Mouse (Mus musculus) cerebellum, adult 18-20 months (tissue): Measurements from ENCODE around the gene Ccng1.
A peak's percentile ranks its signal among the peaks of the same experiment; 100 is the strongest.

ENCODE experiments used
- DNase-seq, 2 experiments: peaks; one replicate each; pipeline ENCODE4 v3.0.0; 2021

Gene Ccng1

GRCm38 (mm10) chr11:40755109-40755627 lies at the start of gene Ccng1:
Ccng1 (minus strand) TSS chr11:40755311.
- DNase-seq = peak; percentile 89 to 97

- DNase-seq = no peak
Observed at GRCm38 (mm10) chr11:40790307-40790706, 35.2 kb upstream of the Ccng1 start.

GRCm38 (mm10) chr11:40789701-40790100 lies 34.6 kb upstream of the Ccng1 start:
- no peak for DNase-seq

- DNase-seq = no peak
Observed at GRCm38 (mm10) chr11:40786900-40787299, 31.8 kb upstream of the Ccng1 start.

- DNase-seq = no peak
Observed at GRCm38 (mm10) chr11:40784326-40784725, 29.2 kb upstream of the Ccng1 start.

GRCm38 (mm10) chr11:40783346-40783745 lies 28.2 kb upstream of the Ccng1 start:
- DNase-seq = no peak

GRCm38 (mm10) chr11:40781857-40782256 lies 26.7 kb upstream of the Ccng1 start:
- no peak for DNase-seq

- no peak for DNase-seq
Observed at GRCm38 (mm10) chr11:40775315-40776269, 20.5 kb upstream of the Ccng1 start.

- DNase-seq = no peak
Observed at GRCm38 (mm10) chr11:40764690-40765089, 9.6 kb upstream of the Ccng1 start.

GRCm38 (mm10) chr11:40763395-40763794 lies 8.3 kb upstream of the Ccng1 start:
- DNase-seq = peak in 1 of 2 experiments; percentile 10

GRCm38 (mm10) chr11:40759896-40760295 lies 4.8 kb upstream of the Ccng1 start:
- DNase-seq = peak; percentile 33 to 50

- no peak for DNase-seq
Observed at GRCm38 (mm10) chr11:40755968-40756367, 857 bp upstream of the Ccng1 start.

- no peak for DNase-seq
Observed at GRCm38 (mm10) chr11:40754664-40755107, 425 bp downstream of the Ccng1 start.

GRCm38 (mm10) chr11:40753836-40754235 lies 1.3 kb downstream of the Ccng1 start:
- no peak for DNase-seq

- no peak for DNase-seq
Observed at GRCm38 (mm10) chr11:40747716-40748115, 7.4 kb downstream of the Ccng1 start.

- no peak for DNase-seq
Observed at GRCm38 (mm10) chr11:40746361-40746760, 8.8 kb downstream of the Ccng1 start.

- DNase-seq = no peak
Observed at GRCm38 (mm10) chr11:40744348-40744747, 10.8 kb downstream of the Ccng1 start.

GRCm38 (mm10) chr11:40741605-40742262 lies 13.4 kb downstream of the Ccng1 start:
- no peak for DNase-seq

GRCm38 (mm10) chr11:40737369-40737768 lies 17.7 kb downstream of the Ccng1 start:
- DNase-seq = no peak

- DNase-seq = no peak
Observed at GRCm38 (mm10) chr11:40734251-40734752, 20.8 kb downstream of the Ccng1 start.

GRCm38 (mm10) chr11:40733339-40734174 lies 21.6 kb downstream of the Ccng1 start, which contains the start of the genes Hmmr and Nudcd2:
Hmmr (minus strand) TSS chr11:40733422.
Nudcd2 (plus strand) TSS chr11:40733667.
- peak; percentile 92 to 94 for DNase-seq

GRCm38 (mm10) chr11:40732997-40733338 lies 22.1 kb downstream of the Ccng1 start:
- DNase-seq = no peak
